Mouse (Mus musculus): ENCODE results near the gene Itga5. TPM values are rescaled to one million over a fixed set of nuclear protein-coding genes. Genes with fewer than 3 reads are reported as not detected.

Gene Itga5
- polyA plus RNA-seq, 1 experiment from 2014 or later, result 8.1 TPM

DNA sequence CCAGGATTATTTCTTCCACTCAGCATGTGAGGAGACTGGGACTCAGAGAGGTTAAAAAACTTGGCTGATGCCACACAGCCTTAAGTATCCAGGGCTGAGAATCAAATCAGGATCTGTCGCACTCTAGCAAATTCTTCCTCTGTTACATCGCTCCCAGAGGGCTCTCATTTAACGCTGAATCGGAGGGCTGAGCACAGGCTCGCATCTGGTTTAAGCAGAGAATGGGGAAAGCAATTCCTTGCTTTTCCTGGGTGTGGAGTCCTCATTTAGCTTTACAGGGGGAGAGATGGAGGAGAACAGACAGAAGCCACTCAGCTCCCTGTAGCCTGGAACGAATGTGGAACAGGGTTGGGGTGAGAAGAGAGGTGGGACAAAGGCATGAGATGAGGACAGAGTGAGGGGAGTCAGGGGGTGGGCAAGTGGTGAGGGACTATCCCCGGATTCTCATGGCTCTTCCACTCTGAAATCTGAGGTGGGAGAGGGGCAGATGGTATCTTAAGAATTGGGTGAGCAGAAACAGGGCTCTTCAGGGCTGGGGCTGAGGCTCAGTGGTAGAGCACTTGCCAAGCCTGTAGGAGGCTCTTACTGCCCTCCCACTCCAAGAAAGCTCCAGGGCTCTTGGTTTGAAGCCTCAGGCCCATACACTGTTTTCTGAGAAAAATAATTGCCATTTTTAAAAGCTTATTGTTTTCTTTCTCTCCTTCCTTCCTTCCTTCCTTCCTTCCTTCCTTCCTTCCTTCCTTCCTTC, 30.9 kb downstream of the Itga5 start:
- DNase-seq (ENCODE audit: low spot score), result no peak
- H3K9ac ChIP-seq, result no peak overlapping the region
- H3K36me3 ChIP-seq (replicated peaks; ENCODE audit: control insufficient read depth, insufficient read depth), result no peaks in the 10 kb centered on the region
- H3K27me3 ChIP-seq (ENCODE audit: control insufficient read depth, insufficient read depth, low read length), result no peaks in the 10 kb centered on the region
- 0 out of 2 replicates have a peak, but pooled peaks cover 3% of the 10 kb centered on the region for H3K4me1 ChIP-seq (replicated peaks; ENCODE audit: control insufficient read depth, insufficient read depth, low read length)
- WGBS, result 34% methylated on average over 7 of the region's 7 CpGs
- H3K4me2 ChIP-seq (replicated peaks), result no peak overlapping the region
- no peak overlapping the region for H3K4me3 ChIP-seq (replicated peaks; ENCODE audit: low read length)
- no peaks in the 10 kb centered on the region for H3K9me3 ChIP-seq (ENCODE audit: control insufficient read depth, low read length)
- no peak for ATAC-seq (ENCODE audit: low FRiP score)
- H3K27ac ChIP-seq, result no peak overlapping the region

DNA sequence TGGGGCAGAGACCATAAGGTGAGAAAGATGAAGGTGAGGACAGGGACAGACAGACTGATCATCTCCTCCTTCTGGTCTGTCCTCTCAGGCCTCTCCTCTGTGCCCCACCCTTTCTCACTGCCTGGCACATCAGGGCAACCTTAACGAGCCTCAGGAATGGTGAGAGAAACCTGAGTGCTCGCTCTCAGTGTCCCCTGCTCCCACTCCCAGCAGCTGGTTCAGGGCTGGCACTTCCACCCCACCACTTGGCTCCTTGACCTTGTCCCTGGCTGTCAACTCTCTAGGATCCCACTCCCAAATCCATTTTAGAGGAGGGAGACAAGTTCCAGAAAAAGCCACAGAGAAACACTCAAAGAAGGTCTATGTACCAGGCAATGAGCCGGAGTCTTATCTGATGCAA, 31.5 kb downstream of the Itga5 start:
- ATAC-seq (ENCODE audit: low FRiP score) (no peak), DNase-seq (ENCODE audit: low spot score) (no peak)
- 63% methylated on average over 3 of the region's 3 CpGs for WGBS
- H3K4me3 ChIP-seq (replicated peaks; ENCODE audit: low read length), result no peak overlapping the region
- H3K4me2 ChIP-seq (replicated peaks), result no peak overlapping the region
- H3K9me3 ChIP-seq (ENCODE audit: control insufficient read depth, low read length), result no peaks in the 10 kb centered on the region
- no peaks in the 10 kb centered on the region for H3K27me3 ChIP-seq (ENCODE audit: control insufficient read depth, insufficient read depth, low read length)
- H3K36me3 ChIP-seq (replicated peaks; ENCODE audit: control insufficient read depth, insufficient read depth), result no peaks in the 10 kb centered on the region
- no peak overlapping the region for H3K9ac ChIP-seq
- no peaks in the 10 kb centered on the region for H3K4me1 ChIP-seq (replicated peaks; ENCODE audit: control insufficient read depth, insufficient read depth, low read length)
- H3K27ac ChIP-seq, result no peak overlapping the region

DNA sequence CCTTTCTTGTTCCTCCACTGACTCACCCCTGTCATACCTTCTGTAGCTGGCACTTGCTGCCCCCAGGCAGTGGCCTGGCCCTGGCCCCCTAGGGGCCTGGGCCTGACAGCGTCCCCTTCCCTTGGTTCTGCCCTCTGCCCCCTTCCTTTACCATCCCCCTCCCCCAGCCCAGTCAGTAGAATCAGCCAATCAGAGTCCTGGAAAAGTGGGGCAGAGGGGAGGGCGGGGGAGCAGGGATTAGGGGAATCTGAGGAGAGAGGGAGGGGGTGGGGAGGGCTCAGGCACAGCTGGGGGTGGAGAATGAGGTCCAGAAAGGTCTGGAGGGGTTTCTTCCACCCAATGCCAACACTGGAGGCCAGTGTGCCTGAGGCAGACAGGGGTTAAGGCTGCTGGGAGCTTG, 32.4 kb downstream of the Itga5 start:
- no peak for ATAC-seq (ENCODE audit: low FRiP score)
- no peak overlapping the region for H3K4me3 ChIP-seq (replicated peaks; ENCODE audit: low read length)
- no peak overlapping the region for H3K27ac ChIP-seq
- no peak for DNase-seq (ENCODE audit: low spot score)
- no peaks in the 10 kb centered on the region for H3K9me3 ChIP-seq (ENCODE audit: control insufficient read depth, low read length)
- 10% methylated on average over 2 of the region's 2 CpGs for WGBS
- H3K4me2 ChIP-seq (replicated peaks), result no peak overlapping the region
- H3K4me1 ChIP-seq (replicated peaks; ENCODE audit: control insufficient read depth, insufficient read depth, low read length), result no peaks in the 10 kb centered on the region
- no peaks in the 10 kb centered on the region for H3K27me3 ChIP-seq (ENCODE audit: control insufficient read depth, insufficient read depth, low read length)
- H3K36me3 ChIP-seq (replicated peaks; ENCODE audit: control insufficient read depth, insufficient read depth), result no peaks in the 10 kb centered on the region
- no peak overlapping the region for H3K9ac ChIP-seq

DNA sequence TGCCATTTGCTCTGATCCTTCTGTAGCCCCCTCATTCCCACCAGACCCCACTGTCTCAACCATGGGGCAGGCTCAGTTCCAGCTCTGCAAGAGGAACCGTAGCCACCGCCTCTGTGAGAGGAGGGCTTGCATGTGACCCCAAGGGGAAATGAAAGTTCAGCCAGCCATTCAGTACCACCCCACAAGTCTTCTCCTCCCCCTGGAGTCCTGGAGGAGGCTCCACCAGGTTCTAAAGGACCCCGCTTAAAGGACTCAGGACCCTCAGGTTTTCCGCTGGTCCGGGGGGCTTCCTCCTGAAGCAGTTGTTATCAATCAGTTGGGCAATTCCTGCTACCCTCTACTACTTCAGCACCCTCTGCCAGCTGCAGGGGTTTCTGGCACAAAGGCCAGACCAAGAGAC, 32.8 kb downstream of the Itga5 start:
- Histone ChIP-seq H3K9me3 (ENCODE audit: control insufficient read depth, low read length) (no peaks in the 10 kb centered on the region), H3K4me1 (replicated peaks; ENCODE audit: control insufficient read depth, insufficient read depth, low read length) (no peaks in the 10 kb centered on the region), H3K4me2 (replicated peaks) (no peak overlapping the region), H3K27ac (no peak overlapping the region), H3K9ac (no peak overlapping the region), H3K27me3 (ENCODE audit: control insufficient read depth, insufficient read depth, low read length) (no peaks in the 10 kb centered on the region), H3K4me3 (replicated peaks; ENCODE audit: low read length) (no peak overlapping the region), H3K36me3 (replicated peaks; ENCODE audit: control insufficient read depth, insufficient read depth) (no peaks in the 10 kb centered on the region)
- ATAC-seq (ENCODE audit: low FRiP score), result no peak
- 65% methylated on average over 5 of the region's 5 CpGs for WGBS
- DNase-seq (ENCODE audit: low spot score), result no peak

DNA sequence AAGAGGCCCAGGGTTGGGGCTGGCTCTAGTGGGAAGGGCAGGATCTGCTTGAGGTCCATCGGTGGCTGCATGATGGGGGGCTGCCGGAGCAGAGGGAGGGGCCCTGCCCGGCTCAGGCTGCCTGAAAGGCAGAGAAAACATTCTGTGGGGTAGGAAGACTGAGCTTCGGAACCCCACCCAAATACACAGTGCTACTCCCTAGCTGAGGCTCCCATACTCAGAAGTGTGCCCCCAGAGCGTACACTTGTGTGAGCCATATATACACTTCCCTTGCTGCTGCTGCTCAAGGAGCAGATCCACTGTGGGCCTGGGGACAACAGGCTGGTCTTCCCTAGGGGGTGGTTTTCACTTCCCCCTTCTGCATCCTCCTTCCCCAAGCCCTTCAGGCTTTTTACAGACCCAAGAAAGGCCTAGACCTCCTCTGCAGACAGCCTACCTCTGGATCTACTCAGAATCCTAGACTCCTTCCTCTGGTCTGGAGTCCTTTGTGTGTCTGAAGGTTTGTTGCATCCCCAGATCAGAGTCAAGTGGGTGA, 33.4 kb downstream of the Itga5 start:
- no peaks in the 10 kb centered on the region for H3K36me3 ChIP-seq (replicated peaks; ENCODE audit: control insufficient read depth, insufficient read depth)
- no peak for ATAC-seq (ENCODE audit: low FRiP score)
- no peak overlapping the region for H3K4me2 ChIP-seq (replicated peaks)
- no peaks in the 10 kb centered on the region for H3K4me1 ChIP-seq (replicated peaks; ENCODE audit: control insufficient read depth, insufficient read depth, low read length)
- no peak overlapping the region for H3K4me3 ChIP-seq (replicated peaks; ENCODE audit: low read length)
- H3K27ac ChIP-seq, result no peak overlapping the region
- H3K27me3 ChIP-seq (ENCODE audit: control insufficient read depth, insufficient read depth, low read length), result no peaks in the 10 kb centered on the region
- 70% methylated on average over 5 of the region's 5 CpGs for WGBS
- no peak overlapping the region for H3K9ac ChIP-seq
- H3K9me3 ChIP-seq (ENCODE audit: control insufficient read depth, low read length), result no peaks in the 10 kb centered on the region
- DNase-seq (ENCODE audit: low spot score), result no peak

DNA sequence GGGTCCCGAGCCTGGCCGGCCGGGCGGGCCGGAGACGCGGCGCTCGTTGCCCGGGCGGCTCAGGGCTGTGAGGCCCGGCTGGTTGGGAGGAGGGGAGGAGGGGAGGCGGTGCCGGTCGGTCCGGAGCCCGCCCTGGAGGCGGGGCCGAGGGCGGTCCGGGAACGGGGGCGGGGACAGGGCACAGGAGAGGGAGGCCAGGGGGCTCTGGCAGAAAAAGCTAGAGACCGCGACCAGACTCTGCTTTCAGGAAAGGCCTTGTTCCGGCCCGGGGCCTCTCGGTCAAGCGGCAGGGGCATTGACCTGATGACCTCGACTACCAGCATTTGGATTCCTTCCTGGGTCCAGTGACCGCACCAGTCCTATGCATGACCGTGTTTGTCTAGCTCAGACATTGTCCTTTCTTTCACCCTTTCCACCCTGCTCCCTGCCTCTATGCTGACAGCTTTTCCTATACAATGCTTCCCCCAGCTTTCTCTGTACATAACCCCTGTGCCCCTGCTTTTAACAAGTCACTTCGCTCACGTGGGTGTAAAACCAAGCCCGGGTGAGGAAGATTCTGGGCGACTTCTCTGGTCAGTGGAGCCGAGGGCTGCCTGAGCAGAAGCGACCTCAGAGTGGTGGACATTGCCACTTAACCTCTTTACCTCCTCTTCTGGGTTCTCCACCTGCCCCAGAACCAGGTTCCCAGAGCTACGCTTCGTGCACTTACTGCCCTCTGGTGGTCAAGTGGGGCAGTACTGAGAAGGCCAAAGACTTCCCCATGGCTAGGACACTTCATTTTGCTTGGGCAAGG, 42.9 kb downstream of the Itga5 start:
- no peaks in the 10 kb centered on the region for H3K27me3 ChIP-seq (ENCODE audit: control insufficient read depth, insufficient read depth, low read length)
- H3K9me3 ChIP-seq (ENCODE audit: control insufficient read depth, low read length), result no peaks in the 10 kb centered on the region
- H3K36me3 ChIP-seq (replicated peaks; ENCODE audit: control insufficient read depth, insufficient read depth), result peaks cover 6% of the 10 kb centered on the region
- H3K27ac ChIP-seq, result peak overlapping the region; percentile 74
- 1% methylated on average over 28 of the region's 40 CpGs for WGBS
- ATAC-seq (ENCODE audit: low FRiP score), result peak; percentile 97
- DNase-seq (ENCODE audit: low spot score), result peak; percentile 81
- H3K4me3 ChIP-seq (replicated peaks; ENCODE audit: low read length), result peak overlapping the region; percentile 69
- peak overlapping the region; percentile 86 for H3K4me2 ChIP-seq (replicated peaks)
- peaks cover 24% of the 10 kb centered on the region for H3K4me1 ChIP-seq (replicated peaks; ENCODE audit: control insufficient read depth, insufficient read depth, low read length)
- peak overlapping the region; percentile 80 for H3K9ac ChIP-seq

DNA sequence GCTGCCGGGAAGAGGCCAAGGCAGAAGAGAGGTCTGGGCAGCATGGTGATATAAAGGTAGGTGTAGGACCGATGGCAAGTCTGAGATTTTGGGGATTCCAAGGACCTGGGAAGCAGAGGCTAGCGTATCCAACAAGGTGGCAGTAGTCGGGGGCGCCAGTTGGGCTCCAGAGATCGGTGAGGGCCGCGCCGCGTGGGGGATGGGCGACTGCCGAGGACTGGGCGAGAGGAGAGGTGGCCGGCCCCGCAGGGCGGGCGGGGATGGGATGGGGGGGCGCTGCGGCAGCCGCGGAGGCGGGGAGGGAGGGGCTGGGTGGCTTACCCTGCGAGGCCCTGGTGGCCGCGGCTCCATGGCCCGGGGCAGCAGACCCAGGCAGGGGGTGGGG, 43.5 kb downstream of the Itga5 start:
- Histone ChIP-seq H3K9me3 (ENCODE audit: control insufficient read depth, low read length) (no peaks in the 10 kb centered on the region), H3K36me3 (replicated peaks; ENCODE audit: control insufficient read depth, insufficient read depth) (peaks cover 12% of the 10 kb centered on the region), H3K9ac (peak overlapping the region; percentile 80), H3K4me3 (replicated peaks; ENCODE audit: low read length) (peak overlapping the region; percentile 69), H3K4me2 (replicated peaks) (peak overlapping the region; percentile 86), H3K27me3 (ENCODE audit: control insufficient read depth, insufficient read depth, low read length) (no peaks in the 10 kb centered on the region), H3K4me1 (replicated peaks; ENCODE audit: control insufficient read depth, insufficient read depth, low read length) (peaks cover 24% of the 10 kb centered on the region), H3K27ac (peak overlapping the region; percentile 74)
- peak; percentile 55 for DNase-seq (ENCODE audit: low spot score)
- ATAC-seq (ENCODE audit: low FRiP score), result peak; percentile 84
- under 1% methylated on average over 8 of the region's 26 CpGs for WGBS

GRCm38 (mm10) chr15:103322396-103322795, 44.2 kb downstream of the Itga5 start:
- H3K9me3 ChIP-seq (ENCODE audit: control insufficient read depth, low read length), result no peaks in the 10 kb centered on the region
- H3K27ac ChIP-seq, result peak overlapping the region; percentile 74; the same call in 1 of the 2 replicates
- H3K4me1 ChIP-seq (replicated peaks; ENCODE audit: control insufficient read depth, insufficient read depth, low read length), result peaks cover 24% of the 10 kb centered on the region
- H3K27me3 ChIP-seq (ENCODE audit: control insufficient read depth, insufficient read depth, low read length), result no peaks in the 10 kb centered on the region
- WGBS, result 51% methylated on average over 4 of the region's 4 CpGs
- peak overlapping the region; percentile 80 for H3K9ac ChIP-seq
- H3K36me3 ChIP-seq (replicated peaks; ENCODE audit: control insufficient read depth, insufficient read depth), result peaks cover 19% of the 10 kb centered on the region
- DNase-seq (ENCODE audit: low spot score) (no peak), ATAC-seq (ENCODE audit: low FRiP score) (no peak)
- peak overlapping the region; percentile 69 for H3K4me3 ChIP-seq (replicated peaks; ENCODE audit: low read length)
- H3K4me2 ChIP-seq (replicated peaks), result peak overlapping the region; percentile 86

DNA sequence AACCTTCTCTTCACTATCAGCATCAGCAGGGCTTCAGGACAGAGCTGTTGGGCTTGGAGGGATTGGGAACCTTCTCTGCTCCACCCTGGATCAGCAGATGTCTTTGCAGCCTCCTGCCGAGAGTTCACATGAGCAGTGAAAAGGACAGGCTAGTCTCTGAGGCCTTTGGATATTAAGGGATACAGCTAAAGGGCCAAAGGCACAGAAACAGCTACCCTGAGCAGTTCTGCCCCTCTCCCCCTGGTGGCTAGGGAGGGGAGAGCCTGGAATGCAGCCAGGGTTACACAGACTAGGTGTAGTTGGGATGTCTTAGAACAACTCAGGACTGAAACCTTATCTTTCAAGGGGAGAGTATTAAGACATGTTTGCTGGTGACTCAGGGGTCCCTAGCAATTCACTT, 45.5 kb downstream of the Itga5 start:
- Histone ChIP-seq H3K4me2 (replicated peaks) (no peak overlapping the region), H3K27ac (no peak overlapping the region), H3K4me3 (replicated peaks; ENCODE audit: low read length) (no peak overlapping the region), H3K9me3 (ENCODE audit: control insufficient read depth, low read length) (no peaks in the 10 kb centered on the region), H3K9ac (no peak overlapping the region), H3K4me1 (replicated peaks; ENCODE audit: control insufficient read depth, insufficient read depth, low read length) (peaks cover 24% of the 10 kb centered on the region), H3K27me3 (ENCODE audit: control insufficient read depth, insufficient read depth, low read length) (no peaks in the 10 kb centered on the region), H3K36me3 (replicated peaks; ENCODE audit: control insufficient read depth, insufficient read depth) (peaks cover 31% of the 10 kb centered on the region)
- no peak for ATAC-seq (ENCODE audit: low FRiP score)
- DNase-seq (ENCODE audit: low spot score), result no peak
- 56% methylated on average over 1 of the region's 1 CpGs for WGBS

Measured in hindbrain, embryonic 14.5 days (tissue).